In the genomic region with DNA sequence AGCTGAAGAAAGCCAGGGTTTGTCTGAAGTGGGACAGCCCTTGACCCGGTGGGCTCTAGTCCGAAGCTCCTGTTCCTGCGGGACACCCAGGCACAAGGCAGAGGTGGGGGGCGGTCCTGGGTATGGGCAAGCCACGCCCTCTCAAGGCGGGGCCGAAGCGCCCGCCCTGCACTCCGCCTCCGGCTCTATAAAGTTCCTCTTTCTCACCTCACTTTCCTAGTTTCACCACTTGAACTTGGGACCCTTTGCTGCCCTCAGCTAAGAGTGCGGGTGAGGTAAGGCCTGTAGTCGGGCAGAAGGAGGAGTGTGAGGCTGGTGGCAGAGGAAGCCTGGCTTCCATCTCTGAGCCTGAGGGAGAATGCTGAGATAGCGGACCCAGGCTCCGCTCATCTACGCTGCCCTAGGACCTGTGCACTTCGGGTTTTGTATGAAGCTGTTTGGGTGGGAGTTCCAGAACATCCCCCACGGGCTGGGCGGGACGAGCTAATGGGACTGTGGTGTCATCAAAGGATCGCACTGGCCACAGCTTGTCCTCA, we compare ENCODE assay signal across 8 mouse cellular contexts. TPM values are rescaled to one million over a fixed set of nuclear protein-coding genes. Genes with fewer than 3 reads are reported as not detected.
A peak's percentile ranks its signal among the peaks of the same experiment; 100 is the strongest.
DNase-seq lines count a peak whose midpoint lies in the region; ATAC-seq lines count a peak whose summit lies in the region.

A gene (plus strand): TSS at position 206 of the 536 bp plus-strand sequence.

- no peaks in the 10 kb centered on the region for H3K36me3 ChIP-seq in forebrain, embryonic 13.5 days (ENCODE audit: poor library complexity, severe bottlenecking)
- H3K36me3 ChIP-seq in limb, embryonic 12.5 days: no peaks in the 10 kb centered on the region
- no peaks in the 10 kb centered on the region for H3K36me3 ChIP-seq in midbrain, embryonic 11.5 days (ENCODE audit: control insufficient read depth, insufficient read depth, low read length)

- H3K9me3 ChIP-seq in forebrain, embryonic 13.5 days (replicated peaks): no peaks in the 10 kb centered on the region
- H3K9me3 ChIP-seq in limb, embryonic 12.5 days: no peaks in the 10 kb centered on the region
- H3K9me3 ChIP-seq in midbrain, embryonic 11.5 days (ENCODE audit: control insufficient read depth, low read length): no peaks in the 10 kb centered on the region

- peaks cover 62% of the 10 kb centered on the region for H3K27me3 ChIP-seq in forebrain, embryonic 13.5 days
- H3K27me3 ChIP-seq in limb, embryonic 12.5 days: peaks cover 81% of the 10 kb centered on the region
- peaks cover 42% of the 10 kb centered on the region for H3K27me3 ChIP-seq in midbrain, embryonic 11.5 days (ENCODE audit: control insufficient read depth, insufficient read depth, low read length)

- WGBS in forebrain, embryonic 13.5 days: under 1% methylated on average over 21 of the region's 21 CpGs
- under 1% methylated on average over 21 of the region's 21 CpGs for WGBS in limb, embryonic 12.5 days
- WGBS in midbrain, embryonic 11.5 days: 2% methylated on average over 21 of the region's 21 CpGs

- peaks cover 23% of the 10 kb centered on the region for H3K4me1 ChIP-seq in forebrain, embryonic 13.5 days
- peaks cover 24% of the 10 kb centered on the region for H3K4me1 ChIP-seq in limb, embryonic 12.5 days (replicated peaks)
- H3K4me1 ChIP-seq in midbrain, embryonic 11.5 days (ENCODE audit: control insufficient read depth, insufficient read depth, low read length): peaks cover 5% of the 10 kb centered on the region; the same call in 1 of the 2 replicates

- H3K4me3 ChIP-seq in forebrain, embryonic 13.5 days: peak within 1 kb of the TSS; percentile 40
- peak within 1 kb of the TSS; percentile 38 for H3K4me3 ChIP-seq in limb, embryonic 12.5 days (replicated peaks)
- H3K4me3 ChIP-seq in midbrain, embryonic 11.5 days (ENCODE audit: low read depth, low read length): peak within 1 kb of the TSS; percentile 40

- peak within 1 kb of the TSS; percentile 73 for H3K4me2 ChIP-seq in forebrain, embryonic 13.5 days
- peak within 1 kb of the TSS; percentile 64 for H3K4me2 ChIP-seq in limb, embryonic 12.5 days
- H3K4me2 ChIP-seq in midbrain, embryonic 11.5 days: peak within 1 kb of the TSS; percentile 69

- H3K9ac ChIP-seq in forebrain, embryonic 13.5 days: peak within 1 kb of the TSS; percentile 35; the same call in 1 of the 2 replicates
- H3K9ac ChIP-seq in limb, embryonic 12.5 days (replicated peaks): no peak within 1 kb of the TSS
- peak within 1 kb of the TSS; percentile 17; the same call in 1 of the 2 replicates for H3K9ac ChIP-seq in midbrain, embryonic 11.5 days (ENCODE audit: low read length)

- peak; percentile 88 for ATAC-seq in forebrain, embryonic 13.5 days
- peak; percentile 89 to 92 for ATAC-seq in hematopoietic stem cell, adult 5-6 weeks (replicated peaks in 1 of 2; ENCODE audit: insufficient read depth in 1 of 2, low FRiP score in 2 of 2, low TSS enrichment in 1 of 2, low read depth in 1 of 2, poor library complexity in 2 of 2, severe bottlenecking in 2 of 2)
- ATAC-seq in limb, embryonic 12.5 days (ENCODE audit: insufficient number of reproducible peaks, insufficient read depth, low FRiP score, low TSS enrichment, low read depth): peak; percentile 82
- ATAC-seq in midbrain, embryonic 11.5 days (ENCODE audit: low FRiP score): peak; percentile 89

- H3K27ac ChIP-seq in forebrain, embryonic 13.5 days: no peak within 1 kb of the TSS
- H3K27ac ChIP-seq in limb, embryonic 12.5 days: no peak within 1 kb of the TSS
- no peak within 1 kb of the TSS for H3K27ac ChIP-seq in midbrain, embryonic 11.5 days (ENCODE audit: low read depth, low read length)

- peak; percentile 23 for DNase-seq in ovary, adult 18-20 months (ENCODE audit: low spot score)
- no peak for DNase-seq in ovary, postnatal 14 days (ENCODE audit: low spot score)
- peak; percentile 93 for DNase-seq in midbrain, embryonic 11.5 days (ENCODE audit: low spot score, missing footprints)
- peak; percentile 88 for DNase-seq in spleen, postnatal 36 days (ENCODE audit: low spot score in 2 of 2)
- no peak for DNase-seq in cerebellum, adult 18-20 months

RNA-seq across cellular contexts. Expression of the gene that starts here (rescaled TPM):
- 0.04 and 0.08 TPM in 2 replicates for polyA plus RNA-seq in forebrain, embryonic 13.5 days (2015; fragmentation: Nextera tagmentation; extraction: Ambion mirVana)
- 1.7 and 2.7 TPM in 2 replicates for total RNA-seq in hematopoietic stem cell, adult 5-6 weeks (2017)
- polyA plus RNA-seq in limb, embryonic 12.5 days (2016; fragmentation: Nextera tagmentation; extraction: Ambion mirVana): 0.14 TPM in 1 of 2 replicates, not detected in the other
- 0.03 and 0.04 TPM in 2 replicates for polyA plus RNA-seq in midbrain, embryonic 11.5 days (2014; fragmentation: Nextera tagmentation; extraction: Ambion mirVana)

Comparison
In these comparisons a context has a peak if more than half of its experiments do, and no peak if none do; other contexts are left out.
1. DNase-seq: peak in ovary, adult 18-20 months (single experiment) and spleen, postnatal 36 days (2 of 2); none in ovary, postnatal 14 days (single experiment) and cerebellum, adult 18-20 months (0 of 2).
2. Peak in ATAC-seq, H3K4me3 ChIP-seq, H3K9ac ChIP-seq and H3K4me2 ChIP-seq in forebrain, embryonic 13.5 days; RNA of the gene not detected or under 1 TPM.
3. Peak in ATAC-seq, H3K4me3 ChIP-seq and H3K4me2 ChIP-seq in limb, embryonic 12.5 days; RNA of the gene not detected or under 1 TPM.
4. Peak in DNase-seq, ATAC-seq, H3K4me3 ChIP-seq, H3K9ac ChIP-seq and H3K4me2 ChIP-seq in midbrain, embryonic 11.5 days; RNA of the gene not detected or under 1 TPM.
5. Peak in every context shown above with its lines, with median percentiles within 50 percentile points of each other: ATAC-seq, H3K4me2 ChIP-seq and H3K4me3 ChIP-seq.